Mouse (Mus musculus) MEL (cell line): Measurements from ENCODE around the gene Olfr1342. TPM values are rescaled to one million over a fixed set of nuclear protein-coding genes. Genes with fewer than 3 reads are reported as not detected.

Source experiments
- DNase-seq: peaks from one replicate; pipeline ENCODE4 v3.0.0; 2011; ENCODE audit warnings: low read depth, low spot score
- H3K27ac ChIP-seq: 2 replicates; pipeline ENCODE4 v1.5.1; 2012; ENCODE audit warnings: low read depth, mild to moderate bottlenecking, control low read depth, low read length, moderate library complexity; ENCODE audit not compliant: control insufficient read depth
- H3K27me3 ChIP-seq, 2 experiments: fragments of 150-350 bp in 1 of 2; sonication (generic) in 1 of 2; 2 replicates each; pipeline ENCODE4 v1.6.1; 2012; ENCODE audit warnings: low read length in 2 of 2, mild to moderate bottlenecking in 2 of 2, improper control_type of control experiment in 1 of 2, moderate library complexity in 1 of 2; ENCODE audit not compliant: insufficient read depth in 2 of 2, control insufficient read depth in 1 of 2
- H3K36me3 ChIP-seq, 2 experiments: 2 replicates each; pipeline ENCODE4 v1.6.1; 2012 to 2014; ENCODE audit warnings: low read length in 2 of 2, improper control_type of control experiment in 1 of 2, inconsistent platforms in 1 of 2, mild to moderate bottlenecking in 1 of 2; ENCODE audit not compliant: insufficient read depth in 2 of 2, control insufficient read depth in 1 of 2
- H3K4me1 ChIP-seq, 2 experiments: fragments of 150-350 bp in 1 of 2; sonication (generic) in 1 of 2; 2 replicates each; pipeline ENCODE4 v1.6.1; 2012; ENCODE audit warnings: low read length in 2 of 2, improper control_type of control experiment in 1 of 2, mild to moderate bottlenecking in 1 of 2; ENCODE audit not compliant: insufficient read depth in 2 of 2, control insufficient read depth in 1 of 2
- H3K4me3 ChIP-seq, 2 experiments: fragments of 150-350 bp in 1 of 2; sonication (generic) in 1 of 2; 2 replicates each; pipeline ENCODE4 v1.5.1; 2012; ENCODE audit warnings: low read depth in 2 of 2, low read length in 2 of 2, mild to moderate bottlenecking in 2 of 2, moderate library complexity in 2 of 2, control low read depth in 1 of 2, improper control_type of control experiment in 1 of 2; ENCODE audit not compliant: control insufficient read depth in 1 of 2, insufficient read depth in 1 of 2
- H3K79me2 ChIP-seq: 2 replicates; pipeline ENCODE4 v1.6.1; 2012; ENCODE audit warnings: mild to moderate bottlenecking, low read length, moderate library complexity; ENCODE audit not compliant: control insufficient read depth, poor library complexity, insufficient read depth
- H3K9ac ChIP-seq: 2 replicates; pipeline ENCODE4 v1.6.1; 2012; ENCODE audit warnings: low read depth, mild to moderate bottlenecking, control low read depth, low read length, moderate library complexity; ENCODE audit not compliant: control insufficient read depth, poor library complexity, severe bottlenecking
- H3K9me3 ChIP-seq: fragments of 150-350 bp; sonication (generic); replicated peaks from 2 replicates; pipeline ENCODE4 v1.6.1; 2012; ENCODE audit warnings: mild to moderate bottlenecking, low read length, improper control_type of control experiment, moderate library complexity; ENCODE audit not compliant: insufficient read depth
- CHD1 ChIP-seq: IDR thresholded peaks from 2 replicates; pipeline ENCODE4 v1.6.1; 2012; ENCODE audit warnings: low read depth, mild to moderate bottlenecking, inconsistent platforms, low read length, improper control_type of control experiment
- CTCF ChIP-seq, 3 experiments: IDR thresholded peaks in 2 of 3; conservative IDR thresholded peaks in 1 of 3; 2 replicates each; pipeline ENCODE4 v1.5.1; 2011 to 2012; ENCODE audit warnings: low read length in 3 of 3, low read depth in 2 of 3, mild to moderate bottlenecking in 2 of 3, improper control_type of control experiment in 1 of 3, inconsistent platforms in 1 of 3, mixed read lengths in 1 of 3, moderate library complexity in 1 of 3; ENCODE audit not compliant: control insufficient read depth in 1 of 3, insufficient read depth in 1 of 3, poor library complexity in 1 of 3, severe bottlenecking in 1 of 3
- E2F4 ChIP-seq: IDR thresholded peaks from 2 replicates; pipeline ENCODE4 v1.6.1; 2011; ENCODE audit warnings: low read depth, low read length, improper control_type of control experiment, borderline replicate concordance
- ETS1 ChIP-seq: IDR thresholded peaks from 2 replicates; pipeline ENCODE4 v1.6.1; 2012; ENCODE audit warnings: low read depth, mild to moderate bottlenecking, inconsistent platforms, low read length, improper control_type of control experiment, moderate library complexity
- HCFC1 ChIP-seq: IDR thresholded peaks from 2 replicates; pipeline ENCODE4 v1.6.1; 2012; ENCODE audit warnings: low read depth, mild to moderate bottlenecking, inconsistent platforms, low read length, improper control_type of control experiment, moderate library complexity
- JUND ChIP-seq: IDR thresholded peaks from 2 replicates; pipeline ENCODE4 v1.6.1; 2011; ENCODE audit warnings: low read depth, mild to moderate bottlenecking, improper control_type of control experiment, low read length
- MAX ChIP-seq: IDR thresholded peaks from 2 replicates; pipeline ENCODE4 v1.6.1; 2011; ENCODE audit warnings: low read length, improper control_type of control experiment
- MEF2A ChIP-seq: IDR thresholded peaks from 2 replicates; pipeline ENCODE4 v1.6.1; 2014; ENCODE audit warnings: low read depth, mild to moderate bottlenecking, inconsistent platforms, low read length, improper control_type of control experiment; ENCODE audit not compliant: poor library complexity, insufficient replicate concordance, severe bottlenecking; ENCODE audit errors: extremely low read depth
- MYC ChIP-seq: IDR thresholded peaks from 2 replicates; pipeline ENCODE4 v1.6.1; 2011; ENCODE audit warnings: low read depth, mild to moderate bottlenecking, low read length, improper control_type of control experiment, moderate library complexity
- NELFE ChIP-seq: IDR thresholded peaks from 2 replicates; pipeline ENCODE4 v1.6.1; 2011; ENCODE audit warnings: low read depth, low read length, improper control_type of control experiment
- NRF1 ChIP-seq: IDR thresholded peaks from 2 replicates; pipeline ENCODE4 v1.6.1; 2014; ENCODE audit warnings: low read depth, mild to moderate bottlenecking, inconsistent platforms, low read length, improper control_type of control experiment, moderate library complexity; ENCODE audit not compliant: poor library complexity, insufficient read depth, severe bottlenecking
- POLR2AphosphoS5 ChIP-seq: IDR thresholded peaks from 2 replicates; pipeline ENCODE4 v1.6.1; 2012; ENCODE audit warnings: low read depth, borderline replicate concordance, mild to moderate bottlenecking, inconsistent platforms, low read length, moderate library complexity, mixed read lengths
- RAD21 ChIP-seq: IDR thresholded peaks from 2 replicates; pipeline ENCODE4 v1.6.1; 2011; ENCODE audit warnings: mild to moderate bottlenecking, low read depth, low read length, improper control_type of control experiment
- RCOR1 ChIP-seq: IDR thresholded peaks from 2 replicates; pipeline ENCODE4 v1.6.1; 2012; ENCODE audit warnings: low read depth, mild to moderate bottlenecking, inconsistent platforms, low read length, improper control_type of control experiment
- SIN3A ChIP-seq: IDR thresholded peaks from 2 replicates; pipeline ENCODE4 v1.6.1; 2012; ENCODE audit warnings: low read length, improper control_type of control experiment, inconsistent platforms
- TAL1 ChIP-seq: IDR thresholded peaks from 2 replicates; pipeline ENCODE4 v1.6.1; 2012; ENCODE audit warnings: mild to moderate bottlenecking, inconsistent platforms, low read length, moderate library complexity, mixed read lengths
- USF1 ChIP-seq: IDR thresholded peaks from 2 replicates; pipeline ENCODE4 v1.6.1; 2014; ENCODE audit warnings: low read depth, mild to moderate bottlenecking, inconsistent platforms, low read length, improper control_type of control experiment, moderate library complexity
- ZC3H11A ChIP-seq: IDR thresholded peaks from 2 replicates; pipeline ENCODE4 v1.6.1; 2012; ENCODE audit warnings: low read depth, mild to moderate bottlenecking, inconsistent platforms, low read length, improper control_type of control experiment
- ZKSCAN1 ChIP-seq: IDR thresholded peaks from 2 replicates; pipeline ENCODE4 v1.6.1; 2012; ENCODE audit warnings: low read depth, mild to moderate bottlenecking, inconsistent platforms, low read length, improper control_type of control experiment, moderate library complexity
- ZNF384 ChIP-seq: IDR thresholded peaks from 2 replicates; pipeline ENCODE4 v1.6.1; 2012; ENCODE audit warnings: low read depth, mild to moderate bottlenecking, inconsistent platforms, low read length, improper control_type of control experiment
- polyA plus RNA-seq, 2 experiments: library from polyadenylated mRNA; stranded (reverse) in 1 of 2; unstranded in 1 of 2; fragments of >175 nt in 1 of 2; fragments of >200 nt in 1 of 2; gene quantifications; 2 replicates each; pipeline versions ENCODE4 v1.2.1 to v1.2.4; 2012; ENCODE audit warnings: low replicate concordance in 2 of 2, low read depth in 1 of 2; ENCODE audit not compliant: insufficient read length in 2 of 2, insufficient read depth in 1 of 2, missing spikeins in 1 of 2
- total RNA-seq: library from RNA; depleted of rRNA; stranded (reverse); fragments of 300-350 nt; gene quantifications from 2 replicates; pipeline ENCODE4 v1.2.3, GENCODE M21; 2012

The Olfr1342 gene
- total and polyA plus RNA-seq, 3 experiments: not detected

- no peak overlapping the region for H3K27ac ChIP-seq
- no peak overlapping the region for H3K9ac ChIP-seq
- no peak overlapping the region for H3K4me3 ChIP-seq
- H3K4me1 ChIP-seq: no peaks in the 10 kb centered on the region
- TF ChIP-seq NRF1 (no peak), ZC3H11A (no peak), E2F4 (no peak), MEF2A (no peak), NELFE (no peak), TAL1 (no peak), MAX (no peak), CTCF (IDR thresholded peaks at IDR 0.05 in 2 of 3, conservative IDR thresholded peaks at IDR 0.05 in 1 of 3; ENCODE audit: control insufficient read depth in 1 of 3, insufficient read depth in 1 of 3, low read depth in 2 of 3, low read length in 3 of 3, poor library complexity in 1 of 3, severe bottlenecking in 1 of 3) (no peak)
- no peaks in the 10 kb centered on the region for H3K79me2 ChIP-seq
- no peaks in the 10 kb centered on the region for H3K36me3 ChIP-seq
- peaks cover 0 to 1% of the 10 kb centered on the region in 2 experiments; a peak in 1 of 4 replicates for H3K27me3 ChIP-seq
- DNase-seq: no peak
- no peaks in the 10 kb centered on the region for H3K9me3 ChIP-seq
Observed at GRCm38 (mm10) chr4:118687086-118687485, 5.5 kb downstream of the Olfr1342 start.

GRCm38 (mm10) chr4:118658652-118659051 lies 33.9 kb downstream of the Olfr1342 start, which contains the start of gene Olfr62:
Gene Olfr62, plus strand, starts transcription at chr4:118658952.
- Histone ChIP-seq H3K36me3 (no peaks in the 10 kb centered on the region), H3K79me2 (no peaks in the 10 kb centered on the region), H3K27me3 (no peaks in the 10 kb centered on the region; a peak in 1 of 4 replicates), H3K9me3 (no peaks in the 10 kb centered on the region), H3K27ac (no peak within 1 kb of the TSS), H3K9ac (no peak within 1 kb of the TSS), H3K4me3 (no peak within 1 kb of the TSS), H3K4me1 (no peaks in the 10 kb centered on the region)
- DNase-seq: no peak
- TF ChIP-seq CHD1 (no peak), ETS1 (no peak), HCFC1 (no peak), ZKSCAN1 (no peak), SIN3A (no peak), RCOR1 (no peak), ZNF384 (no peak), POLR2AphosphoS5 (no peak), MEF2A (no peak), RAD21 (no peak), JUND (no peak), CTCF (IDR thresholded peaks at IDR 0.05 in 2 of 3, conservative IDR thresholded peaks at IDR 0.05 in 1 of 3; ENCODE audit: control insufficient read depth in 1 of 3, insufficient read depth in 1 of 3, low read depth in 2 of 3, low read length in 3 of 3, poor library complexity in 1 of 3, severe bottlenecking in 1 of 3) (no peak), USF1 (no peak), MYC (no peak)
